Mouse (Mus musculus) left cerebral cortex, adult 9 months (tissue): ENCODE measurements around the gene Tmem253.

Experiments used
- DNase-seq, 2 experiments: peaks; one replicate each; pipeline ENCODE4 v3.0.0; 2022; ENCODE audit warnings: low spot score in 2 of 2

The Tmem253 gene

DNA sequence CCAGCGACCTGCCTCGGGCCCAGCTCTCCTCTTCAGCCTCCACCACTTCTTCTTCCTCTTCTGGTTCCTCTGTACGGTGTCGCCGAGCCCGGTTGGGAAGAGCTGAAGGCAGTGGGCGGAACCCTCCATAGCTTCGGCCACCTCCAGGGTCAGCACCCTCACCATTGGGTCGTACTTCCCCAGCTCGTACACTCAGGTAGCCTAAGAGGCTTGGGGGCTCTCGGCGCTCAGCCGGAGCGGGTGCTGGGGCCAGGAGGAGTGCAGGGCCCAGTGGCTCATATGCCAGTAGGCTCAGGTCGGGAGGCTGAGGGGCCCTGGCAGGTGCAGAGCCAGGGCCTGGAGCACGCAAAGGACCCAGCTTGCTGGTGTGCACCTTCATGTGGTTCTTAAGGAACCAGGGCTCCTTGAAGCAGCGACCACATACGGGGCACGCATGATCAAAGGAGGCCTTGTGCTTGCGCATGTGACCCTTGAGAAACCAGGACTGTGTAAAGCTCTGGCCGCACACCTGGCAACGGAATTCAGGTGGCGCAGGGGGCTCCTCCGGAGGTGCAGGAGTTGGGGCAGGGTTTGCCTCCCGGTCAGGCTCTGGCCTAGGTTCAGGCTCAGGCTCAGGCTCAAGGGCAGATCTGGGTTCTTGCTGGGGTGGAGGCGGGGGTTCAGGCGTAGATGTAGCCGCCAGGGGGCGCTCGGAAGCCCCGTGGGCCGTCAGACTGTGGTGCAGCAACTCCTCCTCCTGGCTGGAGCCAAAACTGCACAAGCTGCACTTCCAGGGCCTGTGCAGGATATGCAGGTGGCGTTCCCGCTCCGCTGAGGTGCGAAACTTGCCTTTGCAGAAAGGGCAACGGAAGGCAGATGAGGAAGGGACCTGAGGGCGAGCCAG is 6.9 kb upstream of the Tmem253 start:
- peak in 1 of 2 experiments; percentile 91 for DNase-seq

DNA sequence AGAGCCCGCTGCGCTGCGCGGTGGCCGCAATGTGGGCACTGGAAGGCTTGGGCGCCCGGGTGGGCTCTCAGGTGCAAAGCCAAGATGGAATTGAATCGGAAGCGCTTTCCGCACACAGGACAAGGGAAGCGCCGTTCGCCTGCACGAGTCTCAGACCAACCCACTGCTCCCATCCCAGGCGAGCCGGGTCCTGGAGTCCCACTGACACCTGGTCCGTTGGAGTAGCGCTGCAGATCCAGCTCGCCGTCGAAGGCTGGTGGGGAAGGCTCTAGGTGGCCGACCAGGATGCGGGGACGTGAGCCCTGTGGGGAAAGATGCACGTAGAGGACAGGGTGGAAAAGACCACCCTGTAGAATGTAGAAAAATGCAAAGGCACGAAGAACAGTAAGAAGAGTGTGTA is 6.1 kb upstream of the Tmem253 start:
- no peak for DNase-seq

DNA sequence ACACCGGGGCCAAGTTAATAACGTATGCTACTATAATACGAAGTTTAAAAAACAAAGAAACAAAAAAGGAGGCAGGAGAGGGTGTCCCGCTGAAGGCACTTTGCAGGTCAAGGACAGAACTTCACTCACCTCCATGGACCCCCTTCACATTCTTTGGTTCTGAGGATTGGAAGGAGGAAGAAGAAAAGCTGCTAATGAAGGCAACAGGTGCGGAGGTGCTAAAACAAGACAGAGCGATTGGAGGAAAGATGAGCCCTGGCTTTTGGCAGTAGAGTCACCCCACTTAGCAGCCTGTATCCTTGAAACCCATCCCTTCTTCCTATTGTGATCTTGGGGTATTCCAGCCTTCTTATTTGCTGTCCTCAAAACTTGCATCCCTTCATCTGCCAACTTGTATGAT is 5.6 kb upstream of the Tmem253 start:
- no peak for DNase-seq

DNA sequence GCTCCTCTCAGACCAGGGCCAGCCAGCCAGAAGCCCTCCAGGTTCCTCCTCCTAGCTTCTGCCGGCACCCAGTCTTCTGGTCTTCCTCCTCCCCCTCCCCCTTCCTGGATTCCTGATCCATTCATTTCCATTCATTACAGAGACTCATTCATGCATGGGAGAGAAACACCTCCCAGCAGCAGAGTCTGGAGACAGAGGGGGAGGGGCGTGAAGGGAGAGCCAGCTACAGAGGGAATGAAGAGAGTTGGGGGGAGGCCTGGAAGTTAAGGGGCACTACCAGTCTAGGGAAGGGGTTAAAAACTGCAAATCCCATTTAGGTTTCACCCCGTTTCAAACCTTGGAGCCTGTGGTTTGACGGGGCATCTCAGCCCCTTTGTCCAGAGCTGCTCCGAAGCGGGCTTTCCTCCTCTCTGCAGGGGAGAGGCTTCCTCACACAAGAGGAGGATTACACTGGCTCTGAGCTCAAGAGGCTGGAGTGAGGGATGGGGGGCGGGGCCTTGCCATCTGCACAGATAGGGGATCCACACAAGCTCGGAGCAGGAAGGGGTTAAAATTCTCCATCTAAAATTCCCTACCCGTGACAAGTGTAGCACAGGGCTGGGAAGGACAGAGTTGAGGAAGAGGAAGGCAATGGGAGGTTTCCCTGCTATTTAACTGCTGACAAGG is 4.9 kb upstream of the Tmem253 start:
- no peak for DNase-seq

DNA sequence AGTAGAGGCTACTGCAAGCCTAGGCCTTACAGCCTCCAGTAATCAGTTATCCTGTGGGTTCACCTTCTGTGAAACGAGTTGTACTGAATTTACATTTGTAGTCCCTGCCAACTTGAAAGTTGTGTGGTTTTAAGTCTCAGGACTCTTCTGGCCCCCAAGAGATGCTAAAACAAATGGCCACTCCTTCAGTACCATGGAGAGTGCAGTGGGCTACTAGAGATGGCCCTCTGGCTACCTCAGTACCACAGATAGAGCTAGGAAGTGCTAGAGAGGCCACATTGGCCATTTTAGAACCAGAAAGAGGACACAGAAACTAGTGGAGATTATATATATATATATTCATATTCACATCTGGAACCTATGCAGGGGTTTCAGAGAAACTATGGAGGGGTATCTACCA is 3.8 kb upstream of the Tmem253 start:
- no peak for DNase-seq

DNA sequence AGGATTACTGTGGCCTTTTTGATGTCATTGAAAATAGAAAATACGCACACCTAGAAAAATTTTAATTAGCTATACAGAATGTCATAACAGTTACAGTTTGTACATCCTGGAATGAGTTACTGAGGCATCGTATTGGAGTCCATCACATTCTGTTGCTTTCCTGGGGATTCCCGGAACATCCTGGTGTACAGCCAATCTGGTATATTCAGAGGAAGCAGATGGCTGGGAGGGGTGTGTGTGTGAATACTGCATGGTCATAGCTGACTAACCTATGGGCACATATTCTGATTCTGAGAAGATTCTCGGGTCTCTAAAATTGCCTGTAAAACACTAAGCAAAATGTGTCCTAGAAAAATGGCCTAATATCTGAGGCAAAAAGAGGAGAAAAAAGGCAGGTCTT is 3.4 kb upstream of the Tmem253 start:
- peak in 1 of 2 experiments; percentile 77 for DNase-seq

DNA sequence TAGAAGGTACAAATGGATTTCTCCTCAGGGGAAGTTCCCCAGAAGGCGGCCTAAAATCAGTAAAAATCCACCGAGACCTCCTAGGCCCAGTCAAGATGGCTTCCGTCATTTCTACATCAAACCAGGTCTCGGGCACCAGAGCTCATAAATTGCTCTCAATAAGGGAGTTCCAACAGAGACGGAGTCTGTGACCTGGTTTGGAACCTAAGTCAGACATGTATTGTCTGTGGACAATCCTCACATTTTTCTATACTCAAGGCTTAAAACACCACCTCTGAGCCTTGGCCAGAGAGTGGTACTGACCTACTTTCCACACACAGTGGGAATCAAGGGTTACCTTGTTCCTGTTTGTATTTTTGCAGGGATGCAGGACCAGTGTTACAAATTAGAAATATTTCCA is 2.9 kb upstream of the Tmem253 start:
- DNase-seq, result no peak

DNA sequence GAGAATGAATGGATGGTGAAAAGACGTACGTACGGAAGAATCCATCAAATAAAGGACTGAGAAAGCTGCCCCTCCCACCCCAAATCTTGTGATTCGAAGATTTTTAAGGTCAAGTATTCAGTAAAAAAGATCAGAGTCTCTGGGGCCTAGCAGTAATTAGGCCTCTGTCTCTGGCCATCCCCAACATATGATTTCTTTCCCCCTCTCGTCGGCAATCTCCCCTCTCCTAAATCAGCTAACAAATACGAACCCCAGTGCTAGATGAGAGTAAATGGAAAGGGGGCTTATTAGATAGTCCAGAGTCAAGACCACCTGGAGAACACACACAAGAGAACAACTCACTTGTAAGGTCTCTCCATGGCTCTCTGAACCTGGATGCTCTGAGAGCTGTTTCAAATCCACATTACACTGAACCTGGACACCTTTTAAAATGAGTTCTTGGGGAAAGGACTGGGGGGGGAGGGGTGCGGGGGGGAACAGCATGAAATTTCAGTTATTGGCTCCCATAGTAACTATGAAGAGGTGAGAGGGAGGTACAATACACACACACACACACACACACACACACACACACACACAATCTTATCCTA is 2.3 kb upstream of the Tmem253 start:
- no peak for DNase-seq

DNA sequence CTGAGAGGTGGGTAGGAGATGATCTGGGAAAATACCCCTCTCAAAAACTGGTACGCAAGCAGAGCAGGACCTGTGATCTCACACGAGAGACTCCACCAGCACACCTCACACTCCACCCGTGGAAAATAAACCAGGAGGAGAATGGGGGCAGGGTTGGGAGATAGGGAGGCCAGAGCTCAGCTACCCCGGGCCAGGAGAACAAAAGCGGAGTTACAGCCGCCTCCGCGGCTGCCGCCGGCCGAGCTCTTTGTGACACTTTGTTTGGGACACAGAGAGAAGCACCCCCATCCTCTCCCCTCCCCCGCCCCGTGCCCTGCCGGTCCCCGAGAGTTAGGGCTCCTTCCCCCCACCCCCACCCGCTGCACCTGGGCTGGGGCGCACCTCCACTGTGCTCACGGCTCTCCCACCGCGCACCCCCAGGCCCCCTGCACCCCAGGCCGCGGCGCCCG is 1.7 kb upstream of the Tmem253 start:
- no peak for DNase-seq

DNA sequence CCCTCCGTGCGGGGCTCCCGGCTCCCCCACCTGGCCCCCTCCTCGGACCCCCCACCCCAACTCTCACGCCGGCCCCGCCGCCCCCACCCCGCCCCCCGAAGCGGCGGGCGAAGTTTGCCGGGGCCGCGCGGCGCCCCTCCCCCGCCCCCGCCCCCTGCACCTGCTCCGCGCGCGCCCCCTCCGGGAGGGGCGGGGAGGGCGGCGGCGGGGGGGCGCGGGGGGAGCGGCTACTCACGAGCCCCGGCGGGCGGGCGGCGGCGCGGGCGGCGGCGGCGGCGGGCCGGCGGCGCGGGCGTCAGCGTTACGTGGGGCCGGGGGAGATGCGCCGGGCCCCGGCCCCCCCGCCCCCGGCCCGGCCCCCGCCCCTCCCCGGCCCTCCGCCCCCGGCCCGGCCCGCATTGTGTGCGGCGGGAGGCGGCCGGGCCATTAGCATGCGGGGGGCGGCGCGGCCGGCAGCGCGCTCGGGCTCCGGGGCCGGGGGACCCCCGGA is 1.1 kb upstream of the Tmem253 start:
- DNase-seq, result no peak

DNA sequence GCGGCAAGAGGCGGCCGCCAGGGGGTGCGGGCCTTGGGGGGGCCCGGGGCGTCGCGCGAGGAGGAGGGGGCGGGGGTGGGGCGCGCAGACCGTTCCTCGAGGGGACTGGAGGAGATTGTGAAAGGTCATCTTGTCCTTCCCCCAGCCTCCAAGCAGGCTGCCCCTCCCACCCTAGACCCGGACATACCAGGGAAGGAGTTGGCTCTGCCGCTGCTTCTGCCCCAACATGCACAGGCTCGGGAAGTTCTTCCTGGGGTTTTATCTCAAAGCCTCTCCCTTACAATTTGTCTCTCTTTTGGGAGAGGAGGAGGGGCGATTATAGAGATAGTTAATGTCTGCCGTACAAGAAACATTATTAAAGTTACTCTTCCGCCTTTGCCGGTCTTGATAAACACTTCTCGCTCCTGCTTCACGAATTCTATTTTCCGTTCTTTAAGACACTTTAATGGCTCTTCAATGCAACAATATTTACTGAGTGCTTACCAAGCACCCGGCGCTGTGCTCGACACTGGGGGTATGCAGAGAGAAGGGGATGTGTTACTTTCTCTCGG is 622 bp upstream of the Tmem253 start:
- DNase-seq, result no peak

DNA sequence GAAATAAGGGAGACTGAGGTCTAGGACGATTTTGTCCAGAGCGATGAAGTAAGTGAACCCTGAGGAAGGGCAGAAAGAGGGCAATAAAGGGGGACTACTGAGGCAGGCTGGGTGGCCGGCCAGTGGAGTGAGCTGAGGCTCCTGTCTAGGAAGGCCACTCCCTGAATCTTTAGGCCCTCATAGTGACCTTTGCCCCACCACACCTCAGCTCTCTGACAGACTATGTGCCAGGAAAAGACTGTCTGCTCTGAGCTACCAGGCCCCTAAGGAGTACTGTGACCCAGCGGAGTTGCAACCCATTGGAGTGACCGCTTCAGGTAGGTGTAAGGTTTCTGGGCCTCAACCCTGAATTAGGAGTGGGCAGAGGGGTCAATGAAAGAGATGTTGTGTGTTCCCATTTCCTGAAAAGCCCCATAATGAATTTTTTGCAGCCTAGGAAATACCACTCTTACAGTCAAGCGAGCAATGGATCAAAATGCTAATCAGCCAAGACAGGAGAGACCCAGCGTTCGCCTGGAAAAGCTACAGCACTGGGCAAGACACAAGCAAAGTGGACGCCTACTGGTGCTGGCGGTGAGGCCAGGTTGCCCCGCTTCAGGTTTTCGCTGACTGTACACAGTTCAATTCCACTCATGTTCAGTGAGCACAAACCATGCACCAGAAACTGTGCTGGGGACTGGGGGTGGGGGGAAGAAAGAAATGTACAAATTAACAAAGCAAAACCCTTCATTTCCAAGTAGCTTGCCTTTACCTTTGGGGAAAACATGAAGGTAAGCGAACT is 1.4 kb downstream of the Tmem253 start:
- DNase-seq, result no peak

DNA sequence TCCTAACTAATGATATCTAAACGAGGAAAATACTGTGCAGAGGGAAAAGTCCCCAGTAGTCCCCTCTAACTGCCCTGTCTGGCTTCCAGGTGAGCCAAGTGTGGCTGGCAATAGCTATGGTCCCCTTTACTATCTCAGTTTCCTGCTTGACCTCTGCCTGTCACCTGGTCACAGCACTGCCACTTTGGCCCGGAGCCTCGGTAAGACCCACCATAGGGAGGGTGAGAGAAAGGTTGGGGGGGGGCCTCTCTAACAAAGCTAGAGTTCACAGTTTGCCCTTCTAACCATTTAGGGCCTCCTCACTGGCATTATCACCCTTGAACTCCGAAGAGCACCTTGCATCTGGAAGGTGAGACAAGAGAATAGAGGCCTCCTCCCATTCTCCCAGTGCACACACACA is 2.2 kb downstream of the Tmem253 start:
- DNase-seq, result no peak

DNA sequence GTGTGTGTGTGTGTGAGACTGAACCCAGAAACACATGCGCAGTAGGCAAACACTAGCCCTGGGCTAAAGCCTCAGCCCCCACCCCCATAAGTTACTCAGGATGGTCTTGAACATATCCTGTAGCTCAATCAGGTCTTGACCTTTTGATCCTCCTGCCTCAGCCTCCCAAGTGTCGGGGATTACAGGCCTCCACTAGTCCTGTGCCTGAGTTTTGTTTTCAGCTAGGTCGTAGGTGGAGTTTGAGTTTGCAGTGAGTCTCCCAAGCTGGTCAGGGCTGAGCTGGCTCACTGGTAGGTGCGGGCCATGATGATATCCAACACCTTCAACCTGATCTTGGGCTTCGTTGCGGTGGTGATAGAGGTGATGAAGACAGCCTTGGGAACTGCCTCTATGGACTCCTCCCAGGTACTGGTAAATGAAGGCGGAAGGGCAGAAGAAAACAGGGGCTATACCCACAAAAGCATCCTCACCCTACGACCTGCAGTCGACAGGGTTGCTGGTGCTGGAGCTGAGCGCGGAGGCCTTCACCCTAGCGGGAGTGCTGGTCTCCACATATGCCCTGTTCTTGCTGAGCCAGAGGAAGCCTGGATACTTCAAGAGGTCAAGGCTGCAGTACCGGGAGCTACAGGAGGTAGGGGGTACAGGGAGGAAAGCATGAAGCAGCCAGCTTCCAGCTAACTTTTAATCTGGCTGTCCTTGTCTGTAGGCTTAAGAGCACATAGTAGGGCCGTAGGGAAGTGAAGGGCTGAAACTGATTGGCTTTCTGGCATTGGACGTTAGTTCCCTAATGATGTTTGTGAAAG is 3.0 kb downstream of the Tmem253 start:
- no peak for DNase-seq

DNA sequence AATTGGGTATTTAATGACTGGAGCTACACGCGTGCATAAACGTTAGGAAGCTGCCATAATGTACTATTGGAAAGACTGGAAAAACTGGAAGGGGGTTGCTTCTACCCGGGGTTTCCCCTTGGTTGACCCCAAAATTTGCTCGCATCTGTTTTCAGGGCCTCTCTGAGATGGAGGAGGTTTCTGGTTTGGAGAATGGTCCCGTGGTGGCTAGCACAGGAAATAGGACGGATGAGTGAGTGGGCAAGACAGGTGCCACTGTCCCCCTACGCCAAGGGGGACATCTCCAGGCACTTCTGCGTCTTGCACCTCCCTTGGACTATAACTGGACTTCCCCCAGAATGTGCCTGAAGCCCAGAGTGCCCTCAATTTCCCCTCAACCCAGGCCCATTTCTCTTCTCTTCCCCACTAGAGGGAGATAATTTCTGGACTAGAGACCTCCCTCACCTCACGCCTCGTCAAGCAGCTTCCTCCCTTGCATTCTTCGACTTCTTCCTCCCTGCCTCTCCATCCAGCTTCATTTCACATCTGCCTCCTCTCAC is 3.7 kb downstream of the Tmem253 start:
- no peak for DNase-seq

DNA sequence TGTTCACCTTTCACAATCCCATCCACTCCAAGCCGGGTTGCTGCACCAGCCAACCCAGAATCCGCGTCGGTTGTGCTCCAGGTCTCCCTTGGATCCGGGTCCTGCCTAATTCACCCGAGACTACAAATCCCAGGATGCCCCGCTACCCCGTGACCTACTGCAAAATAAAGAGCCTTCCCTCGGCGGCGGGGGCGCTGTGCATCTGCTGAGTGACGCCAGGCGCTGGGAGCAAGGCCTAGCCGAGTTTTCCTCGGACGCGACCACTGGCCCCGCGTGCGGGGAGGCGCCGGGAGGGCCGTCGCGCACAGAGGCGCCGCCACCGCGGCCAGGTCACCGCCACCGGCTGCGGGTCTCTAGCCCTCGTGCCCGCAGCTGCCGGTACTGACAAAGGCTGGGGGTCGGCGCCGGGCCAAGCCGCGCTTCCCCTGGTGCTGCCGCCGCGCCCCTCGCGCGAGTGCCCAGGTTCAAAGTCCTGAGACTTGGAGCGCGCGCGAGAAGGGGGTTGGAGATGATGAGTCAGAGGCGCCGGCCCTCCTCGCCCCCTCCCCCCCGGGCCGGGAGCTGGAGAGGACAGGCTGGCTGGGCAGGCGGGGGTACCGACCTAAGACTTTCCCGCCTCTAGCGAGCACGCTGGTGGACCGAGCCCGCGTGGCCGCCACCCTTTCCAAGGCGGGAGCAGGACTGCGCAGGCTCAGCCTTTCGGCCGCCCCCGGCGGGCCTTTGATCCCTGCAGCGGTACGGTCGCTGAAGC is 4.3 kb downstream of the Tmem253 start:
- peak; percentile 94 to 99 for DNase-seq

DNA sequence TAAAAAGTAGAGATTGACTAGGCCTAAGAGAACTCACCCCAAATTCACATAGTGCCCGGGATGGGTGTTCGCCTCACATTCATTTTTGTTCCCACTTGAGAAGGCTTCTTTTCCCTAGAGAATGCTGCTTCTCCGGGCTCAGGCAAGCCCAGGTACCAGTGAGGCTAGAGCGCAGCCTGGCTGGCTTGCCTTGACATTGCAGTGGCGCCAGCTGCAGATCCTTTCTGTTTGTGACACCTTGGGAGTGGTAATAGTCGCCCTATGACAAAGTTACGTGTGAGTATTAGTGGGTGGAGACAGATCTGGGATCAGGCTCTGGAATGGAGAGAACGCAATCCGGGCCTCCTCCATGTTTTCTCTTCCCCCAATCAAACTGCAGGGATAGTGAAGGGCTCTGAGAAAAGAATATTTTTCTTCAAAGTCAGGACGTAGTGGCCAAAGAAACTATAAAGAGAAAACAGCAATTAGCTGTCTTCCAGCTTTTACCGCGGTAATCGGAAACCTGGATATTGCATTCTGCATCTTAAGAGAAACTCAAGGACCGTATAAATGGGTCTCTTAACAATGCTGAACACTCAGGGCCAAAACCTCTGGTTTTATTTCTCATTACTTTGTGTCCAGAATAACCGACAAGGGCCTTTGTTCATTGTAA is 5.2 kb downstream of the Tmem253 start, which contains the start of gene Zfp219:
TSS of gene Zfp219 (minus strand) at position 248 of the 652 bp plus-strand sequence.
- peak; percentile 76 to 79 for DNase-seq

DNA sequence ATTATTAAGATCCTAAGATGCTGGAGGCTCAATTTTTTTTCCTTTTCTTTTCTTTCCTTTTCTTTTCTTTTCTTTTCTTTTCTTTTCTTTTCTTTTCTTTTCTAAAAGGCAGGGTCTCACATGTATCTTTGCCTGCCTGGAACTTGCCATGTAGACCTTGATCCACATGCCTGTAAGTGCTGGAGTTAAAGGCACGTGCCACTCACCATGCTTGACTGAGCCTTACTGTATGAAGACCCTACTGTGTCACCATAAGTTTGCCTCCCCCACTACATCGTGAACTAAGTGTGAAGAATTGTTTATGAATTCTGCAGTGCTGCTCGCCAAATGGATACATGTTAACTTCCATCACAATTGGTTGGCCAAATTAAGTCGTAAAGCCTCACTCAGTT is 5.7 kb downstream of the Tmem253 start:
- DNase-seq, result no peak

DNA sequence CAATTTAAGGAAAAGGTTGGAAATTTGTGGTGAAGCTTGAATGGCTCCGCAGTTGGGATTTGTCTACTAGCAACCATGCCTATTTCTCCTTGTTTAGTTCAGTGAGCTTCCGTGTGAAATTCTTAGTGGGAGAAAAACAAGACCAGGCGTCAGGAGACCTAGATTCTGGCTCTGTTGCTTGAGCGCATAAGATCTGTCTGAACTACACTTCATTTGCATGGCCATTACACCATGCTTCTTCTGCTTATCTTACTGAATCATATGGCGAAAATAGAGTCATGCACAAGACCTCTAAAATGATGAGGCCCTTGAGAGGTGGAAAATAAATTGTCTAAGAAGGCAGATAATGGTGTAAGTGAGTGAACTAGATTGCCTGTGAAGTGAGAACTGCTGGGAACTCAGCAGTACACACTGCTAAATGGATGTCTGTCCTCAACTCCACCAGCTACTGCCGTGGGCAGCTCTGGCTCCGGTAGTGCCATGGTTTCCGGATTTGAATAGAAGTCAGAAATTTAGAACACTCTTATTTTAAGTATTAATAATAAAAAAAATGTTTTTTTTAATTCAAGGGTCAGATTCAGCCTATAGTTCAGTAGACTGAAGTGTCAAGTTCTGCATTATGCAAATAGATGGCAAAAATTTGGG is 6.2 kb downstream of the Tmem253 start:
- no peak for DNase-seq
